Mouse (Mus musculus) cerebellum, postnatal 36 days (tissue): ENCODE data around the gene Nepn.
"Not testable (repeated sequence)": the region's sequence is repeated elsewhere in the genome, so short reads cannot be mapped to it uniquely, and the experiment has no call there.

ENCODE experiments used
- DNase-seq, 2 experiments: peaks; one replicate each; pipeline ENCODE4 v3.0.0; 2021 to 2022; ENCODE audit warnings: mixed read lengths in 2 of 2

Gene Nepn

DNA sequence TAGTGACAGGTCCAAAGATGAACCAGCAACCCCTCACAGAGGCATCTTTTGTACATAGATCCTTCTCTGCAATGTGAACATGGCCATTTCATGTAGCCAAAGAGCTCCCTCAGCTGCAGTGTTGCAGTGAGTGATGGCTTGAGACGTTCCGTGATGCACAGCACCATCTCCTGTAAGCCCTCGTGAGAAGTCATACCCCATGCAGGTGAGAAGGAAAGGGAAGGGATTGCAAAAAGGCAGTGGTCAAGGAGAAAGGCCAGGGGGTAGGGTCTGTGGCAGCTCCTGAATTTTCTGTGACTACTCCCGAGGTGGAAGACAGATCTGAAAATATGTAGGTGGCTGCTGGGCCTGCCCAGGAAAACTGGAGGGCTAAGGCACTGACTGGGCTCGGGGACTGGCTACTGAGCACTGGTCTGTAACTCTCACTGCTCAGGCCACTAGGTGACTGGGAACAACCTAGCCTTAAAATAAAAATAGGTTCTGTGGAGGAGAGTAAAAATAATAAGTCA lies at the start of gene Nepn:
Gene Nepn, plus strand, starts transcription at position 51 of the 509 bp plus-strand sequence.
- DNase-seq: no peak

DNA sequence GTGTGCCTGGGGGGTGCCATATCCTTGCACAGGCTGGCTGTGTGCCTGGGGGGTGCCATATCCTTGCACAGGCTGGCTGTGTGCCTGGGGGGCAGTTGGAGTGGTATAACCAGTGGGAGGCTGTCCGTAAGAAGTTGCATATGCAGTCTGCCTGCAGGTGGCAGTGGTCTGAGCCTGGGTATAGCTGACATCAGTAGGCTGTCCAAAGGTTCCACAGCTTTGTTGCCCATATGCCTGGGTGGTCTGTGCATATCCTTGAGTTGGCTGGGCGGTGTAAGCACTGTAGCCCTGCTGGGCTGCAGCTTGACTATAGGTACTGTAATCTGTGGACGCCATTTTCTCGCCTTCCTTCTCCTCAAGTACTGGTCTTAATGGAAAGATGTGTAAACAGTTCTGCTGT lies 45.4 kb upstream of the Nepn start:
- DNase-seq: not testable (repeated sequence)

GRCm38 (mm10) chr10:52353184-52353583 lies 35.6 kb upstream of the Nepn start:
- no peak for DNase-seq

GRCm38 (mm10) chr10:52358467-52358866 lies 30.3 kb upstream of the Nepn start, which contains the start of gene Gm26741:
Gm26741 (plus strand) TSS chr10:52358767.
- no peak for DNase-seq

DNA sequence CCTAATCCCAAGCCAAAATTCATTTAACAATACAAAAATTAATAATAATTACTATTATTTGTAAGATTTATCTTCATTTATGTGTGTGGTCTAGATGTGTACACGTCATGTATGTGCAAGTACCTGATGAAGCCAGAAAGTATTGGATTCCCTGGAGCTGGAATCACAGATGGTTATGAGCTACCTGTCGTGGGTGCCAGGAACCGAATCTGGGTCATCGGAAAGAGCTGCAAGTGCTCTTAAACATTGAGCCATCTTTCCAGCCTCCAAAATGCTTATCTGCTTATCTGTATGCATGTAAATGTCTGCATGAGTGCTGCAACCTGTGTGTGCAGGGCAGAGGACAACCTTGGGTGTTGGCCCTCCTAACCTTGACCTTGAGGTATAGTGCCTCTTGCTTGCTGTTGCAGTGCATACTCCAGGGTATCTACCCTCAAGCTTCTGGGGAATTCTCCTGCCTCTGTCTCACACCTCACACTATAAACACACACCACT lies 28.5 kb upstream of the Nepn start:
- peak; percentile 52 to 58 for DNase-seq

DNA sequence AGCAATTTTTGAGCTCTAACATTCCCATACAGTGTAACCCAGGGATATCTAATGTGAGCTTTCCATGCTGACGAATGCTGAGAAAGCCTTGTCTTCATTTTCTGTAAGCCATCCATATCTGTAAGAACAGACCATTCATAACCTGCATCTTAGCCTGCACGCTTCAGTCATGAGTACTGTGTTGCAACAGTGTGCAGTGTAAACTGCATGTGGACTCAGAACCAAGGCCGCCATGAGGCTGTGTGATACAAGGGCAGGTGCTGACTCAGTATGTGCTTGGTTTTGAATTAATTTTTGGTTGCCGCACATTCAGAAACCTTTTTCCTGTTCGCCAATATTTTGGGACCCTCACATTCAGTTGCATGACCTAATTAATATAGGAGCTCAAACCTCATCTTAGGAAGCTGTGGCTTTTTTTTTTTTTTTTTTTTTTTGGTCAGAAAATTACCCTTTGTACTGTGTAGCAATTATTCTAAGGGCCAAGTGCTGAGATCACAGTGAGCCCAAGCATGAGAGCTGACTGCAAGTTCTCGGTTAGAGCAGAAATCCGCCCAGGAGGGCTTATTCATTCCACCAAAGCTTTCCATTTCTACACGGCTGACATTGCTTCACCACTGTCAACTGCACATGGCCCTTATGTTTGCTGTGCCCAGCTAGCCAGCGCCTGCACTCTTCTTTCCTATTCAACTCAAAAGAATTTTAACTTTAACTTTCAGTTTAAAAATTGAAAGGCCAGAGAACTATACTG lies 27.7 kb upstream of the Nepn start:
- no peak for DNase-seq

GRCm38 (mm10) chr10:52368376-52368775 lies 20.4 kb upstream of the Nepn start:
- DNase-seq: peak in 1 of 2 experiments; percentile 29

GRCm38 (mm10) chr10:52373834-52374233 lies 14.9 kb upstream of the Nepn start:
- no peak for DNase-seq

DNA sequence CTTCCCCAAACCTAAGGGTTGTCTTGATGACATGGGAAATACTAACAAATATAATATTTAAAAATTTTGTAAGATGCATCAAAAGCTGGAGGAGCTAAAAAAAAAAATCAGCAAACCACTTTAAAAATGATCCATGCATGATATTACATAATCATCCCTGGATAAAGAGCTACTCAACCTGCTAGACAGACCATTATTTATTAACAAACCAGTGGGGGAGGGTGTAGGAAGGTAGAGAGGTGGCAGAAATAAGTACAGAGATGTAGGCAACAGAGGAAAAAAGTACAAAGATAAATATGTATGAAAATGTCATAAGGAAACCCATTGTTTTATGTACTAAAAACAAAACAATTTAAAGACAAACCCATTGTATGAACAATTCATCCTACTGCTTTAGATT lies 14.1 kb upstream of the Nepn start:
- DNase-seq: no peak

DNA sequence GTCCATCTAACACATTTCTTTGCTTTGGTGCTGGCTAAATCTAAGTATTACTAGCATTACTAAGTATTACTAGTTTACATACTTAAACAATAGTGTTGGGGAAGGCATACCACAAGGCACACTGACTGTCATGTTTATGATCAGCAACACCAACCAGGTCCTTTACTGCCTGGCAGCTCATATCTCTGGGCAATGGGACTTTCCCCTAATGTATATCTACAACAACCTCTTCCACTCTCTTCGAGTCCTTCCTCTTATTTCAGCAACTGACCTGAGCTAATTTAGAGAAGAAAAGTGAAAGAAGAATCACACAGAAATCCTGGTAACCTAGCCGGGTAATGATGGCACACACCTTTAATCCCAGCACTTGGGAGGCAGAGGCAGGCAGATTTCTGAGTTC lies 12.3 kb upstream of the Nepn start:
- no peak for DNase-seq

DNA sequence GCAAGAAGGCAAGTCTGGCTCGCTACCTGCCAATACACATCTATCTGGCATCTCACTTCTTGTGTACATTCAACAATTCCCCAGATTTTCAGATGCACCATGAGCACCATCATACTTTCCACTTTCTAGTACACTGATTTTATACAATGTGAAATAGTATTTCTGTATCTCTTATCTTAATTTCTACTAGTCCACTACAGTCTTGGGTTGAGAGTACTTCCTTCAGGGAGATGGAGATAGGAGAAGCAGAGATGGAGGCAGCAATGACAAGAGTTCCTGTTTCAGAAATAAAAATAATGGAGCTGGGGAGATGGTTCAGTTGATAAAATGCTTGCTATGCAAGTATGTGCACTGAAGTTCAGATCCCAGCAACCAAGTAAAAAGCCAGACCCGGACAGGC lies 11.0 kb upstream of the Nepn start:
- DNase-seq: no peak

DNA sequence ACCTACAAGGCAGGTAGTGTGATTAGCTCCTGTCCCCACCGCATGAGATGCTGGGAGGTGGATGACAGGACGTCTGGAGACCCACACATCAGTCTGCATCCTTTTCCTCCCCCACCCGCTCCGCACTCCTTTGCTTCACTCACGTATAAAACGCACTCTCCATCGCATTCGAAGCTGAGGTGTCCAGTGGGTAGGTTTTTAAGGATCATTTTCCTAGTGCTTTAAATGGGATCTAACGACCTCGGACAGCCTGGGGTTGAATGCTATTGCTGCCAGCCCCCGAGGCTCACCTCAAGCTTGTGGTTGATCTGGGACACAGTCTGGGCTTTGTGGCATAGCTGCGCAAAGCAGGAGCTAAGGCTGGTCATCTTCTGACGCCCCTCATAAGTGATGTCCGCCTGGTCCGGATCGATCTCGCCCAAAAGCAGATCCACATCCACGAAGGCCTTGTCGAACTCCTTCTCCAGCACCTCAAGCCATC lies 7.4 kb upstream of the Nepn start:
- DNase-seq: peak in 1 of 2 experiments; percentile 29

GRCm38 (mm10) chr10:52381845-52382591 lies 6.8 kb upstream of the Nepn start, which contains the start of gene Gopc:
Gopc (minus strand) TSS chr10:52382124.
- peak; percentile 97 to 98 for DNase-seq

DNA sequence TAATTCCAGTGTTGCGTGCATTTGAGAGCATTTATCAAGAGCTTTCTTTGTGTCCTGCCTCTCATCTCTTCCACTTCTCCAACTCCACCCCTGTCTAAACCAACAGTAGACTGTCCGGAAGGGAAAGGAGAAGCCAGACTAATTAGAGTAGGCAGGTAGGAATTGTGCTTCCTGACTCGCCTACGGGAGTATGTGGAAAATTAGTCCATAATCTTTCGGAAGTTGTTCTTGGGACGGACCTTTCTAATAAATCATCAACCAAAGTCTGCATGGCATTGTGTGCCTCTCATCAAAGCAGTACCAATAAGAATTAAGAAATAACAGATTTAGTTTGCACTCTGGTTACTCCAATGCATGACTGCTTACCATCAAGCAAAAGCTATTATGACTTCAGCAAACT lies 5.8 kb upstream of the Nepn start:
- no peak for DNase-seq

GRCm38 (mm10) chr10:52383522-52383921 lies 5.2 kb upstream of the Nepn start:
- DNase-seq: no peak

DNA sequence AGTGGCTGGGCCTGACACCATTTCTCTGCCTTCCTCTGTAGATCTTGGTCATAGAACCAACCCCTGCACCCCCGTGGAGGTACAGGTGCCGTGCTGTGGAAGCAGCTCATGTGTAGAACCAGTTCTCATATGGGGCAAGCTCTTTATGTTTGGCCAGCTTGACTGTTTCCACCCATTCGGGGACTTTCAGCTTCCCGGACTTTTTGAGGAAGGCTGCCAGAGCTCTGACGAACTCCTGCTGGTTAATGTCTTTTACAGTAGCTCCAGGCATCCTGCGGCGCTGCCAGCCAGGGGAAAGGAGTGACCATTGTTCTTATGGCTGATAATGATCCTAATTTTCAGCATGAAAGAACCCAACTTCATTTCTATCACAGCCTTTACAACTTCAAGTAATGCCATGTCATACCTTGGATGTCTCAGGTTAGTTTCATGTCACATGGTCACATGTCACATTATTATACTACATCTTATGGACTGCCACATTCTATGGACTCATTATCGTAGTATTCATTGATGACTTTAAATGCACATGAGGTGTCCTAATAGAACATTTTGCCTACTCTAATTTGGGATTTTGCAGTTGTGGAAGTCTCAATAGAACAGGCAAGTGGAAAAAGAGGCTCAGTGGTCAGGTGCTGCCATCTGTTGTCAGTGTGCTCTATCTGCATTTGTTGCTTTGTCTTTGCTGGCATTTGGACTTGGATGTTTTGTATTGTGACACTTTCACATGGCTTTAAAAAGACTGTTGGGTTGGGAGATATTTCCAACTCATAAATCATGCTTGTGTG lies 3.8 kb upstream of the Nepn start:
- DNase-seq: peak; percentile 58 to 70

DNA sequence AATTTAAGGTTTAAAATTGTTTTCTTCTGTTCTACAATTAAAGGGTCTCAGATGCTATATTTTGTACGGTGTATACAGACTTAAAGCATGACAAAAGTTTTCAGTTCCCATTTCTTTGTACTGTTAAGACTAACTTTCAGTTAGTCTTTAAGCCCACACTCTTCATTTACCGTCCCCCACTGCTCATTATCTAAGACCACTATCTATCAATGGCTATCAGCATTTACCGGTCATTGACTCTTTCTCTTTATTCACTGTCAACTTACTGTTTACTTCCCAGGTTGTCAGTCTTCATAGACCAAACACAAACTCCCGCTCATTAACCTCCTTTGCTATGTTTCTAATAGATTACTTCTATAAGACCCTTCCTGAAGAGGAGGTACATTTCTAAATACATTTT lies 1.6 kb upstream of the Nepn start:
- DNase-seq: no peak

DNA sequence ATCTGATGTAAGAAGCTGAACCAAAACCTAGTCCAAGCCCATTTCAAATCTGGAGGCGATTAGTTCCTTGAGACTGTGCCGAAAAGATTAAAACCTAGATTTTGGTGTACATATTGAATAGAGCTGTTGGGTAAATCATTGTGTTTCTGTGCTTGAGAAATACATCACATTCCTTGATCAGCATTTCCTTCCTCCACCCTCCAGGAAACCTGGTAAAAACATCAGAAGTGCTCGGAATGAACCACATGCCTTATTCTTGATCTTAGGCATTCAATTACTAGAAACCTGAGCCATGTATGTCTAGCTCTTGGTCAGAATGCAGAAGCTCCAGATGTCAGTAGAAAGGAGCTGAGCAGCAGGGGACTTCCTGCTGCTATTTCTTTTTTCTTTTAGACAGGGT lies 666 bp downstream of the Nepn start:
- no peak for DNase-seq

DNA sequence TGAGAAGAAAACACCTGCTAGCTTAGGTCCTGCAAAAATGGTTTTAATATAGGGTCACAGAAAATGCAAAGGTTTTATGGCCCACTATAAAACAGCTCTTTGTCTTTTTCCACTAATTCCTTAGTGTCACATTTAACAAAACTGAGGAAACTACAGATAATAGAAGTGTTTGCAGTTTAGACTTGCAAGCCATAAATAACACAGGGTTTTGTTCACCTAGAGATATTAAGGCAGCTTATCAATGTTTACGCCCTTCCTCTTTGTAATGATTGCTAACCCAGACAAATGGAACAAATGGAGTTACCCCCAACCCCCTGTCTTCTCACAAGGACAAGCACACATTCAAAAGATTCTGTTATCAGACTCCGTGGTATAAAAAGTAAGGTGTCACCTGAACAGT lies 2.4 kb downstream of the Nepn start:
- no peak for DNase-seq

GRCm38 (mm10) chr10:52396647-52397046 lies 7.9 kb downstream of the Nepn start:
- no peak for DNase-seq

DNA sequence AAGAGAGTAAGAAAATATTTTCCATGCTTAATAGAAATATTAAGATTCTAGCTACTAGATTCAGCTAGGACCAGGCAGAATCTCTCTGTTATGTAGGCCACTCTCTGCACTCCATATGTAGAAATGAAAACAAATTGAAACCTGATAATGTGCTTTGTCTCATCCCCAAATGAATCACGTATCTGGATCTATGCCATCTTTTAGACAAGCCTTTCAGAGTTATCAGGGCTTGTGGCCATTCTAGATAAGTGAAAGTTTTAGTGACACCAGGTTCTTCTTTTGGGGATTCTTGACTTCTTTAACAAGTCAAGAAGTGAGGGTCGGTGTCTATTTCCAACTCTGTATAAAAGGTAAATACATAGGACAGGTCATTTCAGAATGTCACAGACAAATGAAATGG lies 9.9 kb downstream of the Nepn start:
- DNase-seq: no peak

DNA sequence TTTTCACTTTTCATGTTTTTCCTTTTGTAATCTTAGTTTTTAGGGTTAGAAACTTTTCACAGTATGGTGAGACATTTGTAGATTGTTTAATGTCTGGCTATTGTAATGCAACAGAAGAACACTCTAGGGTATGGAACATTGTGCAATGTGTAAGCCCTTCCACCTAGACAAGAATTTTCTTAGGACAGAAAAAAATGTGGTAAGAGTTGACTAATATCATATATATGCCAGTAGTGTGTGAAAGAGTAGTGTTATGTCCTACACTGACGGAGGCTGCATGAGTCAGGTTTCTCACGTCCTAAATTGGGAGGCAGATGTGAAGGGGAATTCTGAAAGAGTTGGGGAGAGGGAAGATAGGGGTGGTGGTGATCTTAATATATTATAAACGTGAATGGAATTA lies 10.9 kb downstream of the Nepn start:
- DNase-seq: no peak

GRCm38 (mm10) chr10:52405160-52405559 lies 16.4 kb downstream of the Nepn start:
- no peak for DNase-seq
